Mouse (Mus musculus): ENCODE results near the gene Pif1.
A peak's percentile ranks its signal among the peaks of the same experiment; 100 is the strongest.

Pif1 gene

GRCm38 (mm10) chr9:65561016-65561415, 25.9 kb upstream of the Pif1 start:
- DNase-seq (ENCODE audit: low read depth, low spot score) = no peak

GRCm38 (mm10) chr9:65562081-65562506, 24.9 kb upstream of the Pif1 start:
- no peak for DNase-seq (ENCODE audit: low read depth, low spot score)

GRCm38 (mm10) chr9:65563073-65563472, 23.9 kb upstream of the Pif1 start:
- no peak for DNase-seq (ENCODE audit: low read depth, low spot score)

GRCm38 (mm10) chr9:65564698-65565097, 22.3 kb upstream of the Pif1 start:
- DNase-seq (ENCODE audit: low read depth, low spot score) = no peak

- no peak for DNase-seq (ENCODE audit: low read depth, low spot score)
Observed at GRCm38 (mm10) chr9:65568787-65569186, 18.2 kb upstream of the Pif1 start.

- DNase-seq (ENCODE audit: low read depth, low spot score) = no peak
Observed at GRCm38 (mm10) chr9:65569491-65569971, 17.4 kb upstream of the Pif1 start.

- no peak for DNase-seq (ENCODE audit: low read depth, low spot score)
Observed at GRCm38 (mm10) chr9:65572837-65573236, 14.1 kb upstream of the Pif1 start.

- no peak for DNase-seq (ENCODE audit: low read depth, low spot score)
Observed at GRCm38 (mm10) chr9:65574513-65575392, 12.2 kb upstream of the Pif1 start.

- no peak for DNase-seq (ENCODE audit: low read depth, low spot score)
Observed at GRCm38 (mm10) chr9:65575393-65576196, 11.4 kb upstream of the Pif1 start.

GRCm38 (mm10) chr9:65576861-65577510, 10.0 kb upstream of the Pif1 start:
- DNase-seq (ENCODE audit: low read depth, low spot score) = no peak

- DNase-seq (ENCODE audit: low read depth, low spot score) = no peak
Observed at GRCm38 (mm10) chr9:65577511-65578196, 9.3 kb upstream of the Pif1 start.

- DNase-seq (ENCODE audit: low read depth, low spot score) = no peak
Observed at GRCm38 (mm10) chr9:65578801-65579249, 8.1 kb upstream of the Pif1 start.

- peak; percentile 89 for DNase-seq (ENCODE audit: low read depth, low spot score)
Observed at GRCm38 (mm10) chr9:65579781-65580371, 7.1 kb upstream of the Pif1 start, which contains the start of gene Plekho2. TSS of gene Plekho2 (minus strand) at chr9:65580040.

- peak; percentile 79 for DNase-seq (ENCODE audit: low read depth, low spot score)
Observed at GRCm38 (mm10) chr9:65580401-65581256, 6.3 kb upstream of the Pif1 start.

GRCm38 (mm10) chr9:65583045-65583444, 3.9 kb upstream of the Pif1 start:
- no peak for DNase-seq (ENCODE audit: low read depth, low spot score)

- no peak for DNase-seq (ENCODE audit: low read depth, low spot score)
Observed at GRCm38 (mm10) chr9:65587270-65587572, 261 bp downstream of the Pif1 start.

- no peak for DNase-seq (ENCODE audit: low read depth, low spot score)
Observed at GRCm38 (mm10) chr9:65587573-65588358, 806 bp downstream of the Pif1 start.

GRCm38 (mm10) chr9:65589091-65589490, 2.1 kb downstream of the Pif1 start:
- no peak for DNase-seq (ENCODE audit: low read depth, low spot score)

- no peak for DNase-seq (ENCODE audit: low read depth, low spot score)
Observed at GRCm38 (mm10) chr9:65592721-65593120, 5.8 kb downstream of the Pif1 start.
